Comparison of ENCODE assay signal across 8 mouse cellular contexts in genomic region chr3:138142733-138143314, GRCm38 (mm10). TPM values are rescaled to one million over a fixed set of nuclear protein-coding genes. Genes with fewer than 3 reads are reported as not detected.
DNase-seq lines count a peak whose midpoint lies in the region; ATAC-seq and TF ChIP-seq lines count a peak whose summit lies in the region.

No protein-coding gene starts in this region.

- intact Hi-C loops in gastrocnemius, adult 2 months (cut with DNase I) = loop anchor here (1.0 kb wide), 2 partner anchors 76 to 278 kb away; partner anchors contain the start of gene Gm5105

- no peaks in the 10 kb centered on the region for H3K9me3 ChIP-seq in liver, embryonic 11.5 days (ENCODE audit: control insufficient read depth, low read length)
- H3K9me3 ChIP-seq in stomach, postnatal 0 days (ENCODE audit: control insufficient read depth, low read length) = no peaks in the 10 kb centered on the region

- H3K27ac ChIP-seq in gastrocnemius, adult 2 months = peak overlapping the region; percentile 100
- peak overlapping the region; percentile 100 for H3K27ac ChIP-seq in spleen, adult 2 months (ENCODE audit: insufficient read depth, low read length)
- peak overlapping the region; percentile 100 for H3K27ac ChIP-seq in liver, embryonic 11.5 days (ENCODE audit: low read depth, low read length)
- H3K27ac ChIP-seq in stomach, postnatal 0 days (replicated peaks) = peak overlapping the region; percentile 98; the same call in 1 of the 2 replicates

- ATAC-seq in liver, embryonic 11.5 days (replicated peaks; ENCODE audit: low FRiP score) = no peak
- no peak for ATAC-seq in stomach, postnatal 0 days (ENCODE audit: low FRiP score, low TSS enrichment)
- ATAC-seq in cerebellum, adult (ENCODE audit: insufficient number of reproducible peaks, low FRiP score, low TSS enrichment) = no peak

- peak overlapping the region; percentile 90 for H3K9ac ChIP-seq in liver, embryonic 11.5 days (ENCODE audit: low read depth, low read length)
- peak overlapping the region; percentile 32; the same call in 1 of the 2 replicates for H3K9ac ChIP-seq in stomach, postnatal 0 days (ENCODE audit: low read length)

- TF ChIP-seq POLR2A in spleen, adult 2 months (IDR thresholded peaks at IDR 0.05; ENCODE audit: low read depth, low read length) = no peak

- no peaks in the 10 kb centered on the region for H3K36me3 ChIP-seq in spleen, adult 2 months (ENCODE audit: control insufficient read depth, insufficient read depth, low read length)
- H3K36me3 ChIP-seq in liver, embryonic 11.5 days (ENCODE audit: control insufficient read depth, insufficient read depth, low read length) = no peaks in the 10 kb centered on the region
- H3K36me3 ChIP-seq in stomach, postnatal 0 days (ENCODE audit: control insufficient read depth, insufficient read depth, low read length) = no peaks in the 10 kb centered on the region

- WGBS in spleen, adult 2 months = 2% methylated on average over 12 of the region's 12 CpGs
- WGBS in liver, embryonic 11.5 days = 6% methylated on average over 12 of the region's 12 CpGs
- 4% methylated on average over 12 of the region's 12 CpGs for WGBS in stomach, postnatal 0 days

- TF ChIP-seq EP300 in stomach, postnatal 0 days (optimal IDR thresholded peaks at IDR 0.05) = peak; percentile 88

- DNase-seq in gastrocnemius, adult 2 months = no peak
- DNase-seq in gastrocnemius, postnatal 25 days = no peak
- DNase-seq in spleen, adult 2 months (ENCODE audit: low read depth in 1 of 2, low spot score in 2 of 2) = no peak
- DNase-seq in spleen, postnatal 10 days (ENCODE audit: low spot score in 2 of 2) = no peak
- no peak for DNase-seq in liver, embryonic 11.5 days (ENCODE audit: low spot score)
- no peak for DNase-seq in stomach, postnatal 0 days (ENCODE audit: low spot score)
- DNase-seq in left cerebral cortex, adult 8-10 months (ENCODE audit: low spot score in 2 of 2) = no peak

- peak overlapping the region; percentile 80 for H3K4me2 ChIP-seq in liver, embryonic 11.5 days
- peak overlapping the region; percentile 44 for H3K4me2 ChIP-seq in stomach, postnatal 0 days (replicated peaks; ENCODE audit: low read depth)

- no peaks in the 10 kb centered on the region for H3K27me3 ChIP-seq in spleen, adult 2 months (ENCODE audit: control insufficient read depth, insufficient read depth, low read length)
- no peaks in the 10 kb centered on the region for H3K27me3 ChIP-seq in liver, embryonic 11.5 days (replicated peaks; ENCODE audit: control insufficient read depth, insufficient read depth, low read length)
- H3K27me3 ChIP-seq in stomach, postnatal 0 days (ENCODE audit: control insufficient read depth, insufficient read depth, low read length) = no peaks in the 10 kb centered on the region

- TF ChIP-seq CTCF in gastrocnemius, adult 2 months (IDR thresholded peaks at IDR 0.05) = no peak
- TF ChIP-seq CTCF in spleen, adult 2 months (IDR thresholded peaks at IDR 0.05; ENCODE audit: extremely low read depth, insufficient read depth, insufficient read length, insufficient replicate concordance) = no peak
- no peak for TF ChIP-seq CTCF in stomach, postnatal 0 days (IDR thresholded peaks at IDR 0.05; ENCODE audit: low read depth)

- no peaks in the 10 kb centered on the region for H3K4me1 ChIP-seq in spleen, adult 2 months (ENCODE audit: control insufficient read depth, insufficient read depth, insufficient read length)
- H3K4me1 ChIP-seq in liver, embryonic 11.5 days (replicated peaks; ENCODE audit: control insufficient read depth, insufficient read depth, low read length) = peaks cover 3% of the 10 kb centered on the region; the same call in 1 of the 2 replicates
- H3K4me1 ChIP-seq in stomach, postnatal 0 days (replicated peaks; ENCODE audit: control insufficient read depth, insufficient read depth) = no peaks in the 10 kb centered on the region

- H3K4me3 ChIP-seq in gastrocnemius, adult 2 months = peak overlapping the region; percentile 89
- peak overlapping the region; percentile 83 for H3K4me3 ChIP-seq in spleen, adult 2 months (ENCODE audit: extremely low read depth, insufficient read depth, insufficient read length)
- peak overlapping the region; percentile 70 for H3K4me3 ChIP-seq in liver, embryonic 11.5 days (ENCODE audit: low read depth, low read length)
- H3K4me3 ChIP-seq in stomach, postnatal 0 days (ENCODE audit: low read depth, low read length) = peak overlapping the region; percentile 47

RNA-seq across cellular contexts. Expression of gene Trmt10a, which starts 0.4 kb away (rescaled TPM):
- 1 to 10 TPM; 1.6 to 2.1 TPM for total RNA-seq in gastrocnemius, adult 2 months (2021)
- 1 to 10 TPM; 1.5 to 1.8 TPM for total RNA-seq in gastrocnemius, postnatal 25 days (2021)
- polyA plus RNA-seq in spleen, adult 2 months (2012; rRNA removed) = 0.43 and 0.64 TPM in 2 replicates
- polyA plus RNA-seq in liver, embryonic 11.5 days (2014; fragmentation: Nextera tagmentation; extraction: Ambion mirVana) = 13.1 and 13.5 TPM in 2 replicates
- polyA plus RNA-seq in stomach, postnatal 0 days (2015; fragmentation: Nextera tagmentation; extraction: Ambion mirVana) = 4.5 and 5.3 TPM in 2 replicates
- 1 to 10 TPM; 3.7 to 6.4 (median 4.7) TPM for total RNA-seq in left cerebral cortex, adult 8-10 months (2022)

RNA-seq across cellular contexts. Expression of gene Mttp, which starts 1.9 kb away (rescaled TPM):
- 1 to 10 TPM; 1.0 to 2.0 TPM for total RNA-seq in gastrocnemius, adult 2 months (2021)
- 1 to 10 TPM; 1.8 TPM for total RNA-seq in gastrocnemius, postnatal 25 days (2021)
- polyA plus RNA-seq in spleen, adult 2 months (2012; rRNA removed) = 0.47 and 0.54 TPM in 2 replicates
- polyA plus RNA-seq in liver, embryonic 11.5 days (2014; fragmentation: Nextera tagmentation; extraction: Ambion mirVana) = 45.0 and 53.2 TPM in 2 replicates
- polyA plus RNA-seq in stomach, postnatal 0 days (2015; fragmentation: Nextera tagmentation; extraction: Ambion mirVana) = 14.1 TPM in 2 replicates
- total RNA-seq in left cerebral cortex, adult 8-10 months (2022) = 1 to 10 TPM; 7.3 to 7.8 (median 7.8) TPM

RNA-seq across cellular contexts. Expression of gene 4930579F01Rik, which starts 50.8 kb away (rescaled TPM):
- not detected for total RNA-seq in gastrocnemius, adult 2 months (2021)
- not detected for total RNA-seq in gastrocnemius, postnatal 25 days (2021)
- not detected in 2 replicates for polyA plus RNA-seq in spleen, adult 2 months (2012; rRNA removed)
- polyA plus RNA-seq in liver, embryonic 11.5 days (2014; fragmentation: Nextera tagmentation; extraction: Ambion mirVana) = not detected in 2 replicates
- 0.11 and 0.22 TPM in 2 replicates for polyA plus RNA-seq in stomach, postnatal 0 days (2015; fragmentation: Nextera tagmentation; extraction: Ambion mirVana)
- not detected for total RNA-seq in left cerebral cortex, adult 8-10 months (2022)
